Mouse (Mus musculus): ENCODE results near the gene Fam155a.

GRCm38 (mm10) chr8:9545665-9546064 is 225.3 kb downstream of the Fam155a start:
- TF ChIP-seq POLR2A (IDR thresholded peaks at IDR 0.05; ENCODE audit: insufficient read depth, low read depth, low read length) (no peak), CTCF (IDR thresholded peaks at IDR 0.05; ENCODE audit: insufficient read depth, low read depth, low read length) (no peak)
